Mouse (Mus musculus) monocyte, adult 59 days (primary cell): ENCODE measurements around the gene Pik3r6. TPM values are rescaled to one million over a fixed set of nuclear protein-coding genes. Genes with fewer than 3 reads are reported as not detected.

Experiments
- total RNA-seq, 2 experiments: library from RNA; stranded (reverse); gene quantifications; one replicate each; pipeline ENCODE4 v1.2.4; 2023

The Pik3r6 gene
- total RNA-seq = 10 to 100 TPM; 53.4 to 71.8 TPM

DNA sequence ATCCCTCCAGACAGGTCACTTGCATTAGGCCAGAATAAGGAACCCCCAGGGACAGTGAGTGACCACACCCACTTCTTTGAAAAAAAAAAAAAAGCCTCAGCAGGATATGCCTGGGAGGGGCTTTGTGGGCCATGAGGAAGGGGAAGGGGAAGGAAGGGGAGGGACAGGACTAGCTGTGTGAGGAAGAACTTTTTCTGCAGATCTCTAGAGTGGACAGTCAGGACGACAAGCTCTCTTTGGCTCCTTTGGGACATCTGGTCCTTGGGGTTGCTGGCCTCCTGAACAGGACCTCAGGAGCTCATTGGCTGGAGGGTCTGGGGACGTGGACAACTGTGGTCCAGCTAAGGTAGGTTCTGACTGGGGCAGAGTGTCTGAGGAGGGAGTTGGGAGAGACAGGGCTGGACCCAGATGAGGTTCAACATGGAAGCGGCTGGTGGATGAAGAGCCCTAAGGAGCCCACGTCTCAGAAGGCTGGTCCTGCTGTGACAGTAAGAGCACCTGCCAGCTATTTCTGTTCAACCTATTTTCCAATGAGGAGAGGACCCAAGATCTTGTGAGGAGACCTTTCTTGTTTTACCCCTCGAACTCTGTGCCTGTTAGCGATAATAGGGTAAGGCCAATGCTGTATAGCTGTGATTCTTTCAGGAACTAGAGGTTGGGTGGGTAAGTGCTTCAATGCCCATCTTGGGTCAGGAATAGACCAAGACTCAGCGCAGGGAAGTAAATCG is at the start of gene Pik3r6:
Gene Pik3r6 (plus strand): TSS at position 118 of the 728 bp plus-strand sequence.

DNA sequence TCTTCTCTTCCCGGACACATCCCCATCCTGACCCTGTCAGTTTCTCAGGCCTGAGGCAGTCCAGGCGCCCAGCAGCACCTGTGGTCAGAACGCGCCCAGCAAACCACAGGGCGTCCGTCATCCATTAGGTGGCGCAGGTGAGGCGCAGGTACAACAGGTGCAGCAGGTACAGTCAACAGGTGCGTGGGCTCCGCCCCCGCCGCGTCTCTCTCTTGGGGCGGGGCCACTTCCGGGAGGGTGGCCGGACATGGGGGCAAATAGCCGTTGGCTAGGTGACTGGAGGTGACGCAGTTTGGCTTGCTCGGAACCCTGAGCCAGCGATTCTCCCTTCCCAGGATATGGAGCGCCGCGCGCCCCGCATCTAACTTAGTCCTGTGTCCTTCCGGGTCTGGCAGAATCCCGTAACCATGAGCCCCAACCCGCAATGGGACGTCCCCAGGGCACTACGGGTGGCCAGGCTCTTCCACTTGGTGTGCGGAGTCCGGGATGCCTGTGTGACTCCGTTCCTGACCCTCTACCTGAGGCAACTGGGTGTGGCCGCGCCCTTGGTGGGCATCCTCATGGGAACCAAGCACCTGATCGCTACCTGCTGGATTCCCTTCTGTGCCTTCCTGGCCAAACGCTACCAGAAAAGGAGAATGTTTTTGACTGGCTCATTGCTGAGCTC is 53.2 kb downstream of the Pik3r6 start, which contains the start of gene Mfsd6l:
Gene Mfsd6l (plus strand): TSS at position 269 of the 667 bp plus-strand sequence.

DNA sequence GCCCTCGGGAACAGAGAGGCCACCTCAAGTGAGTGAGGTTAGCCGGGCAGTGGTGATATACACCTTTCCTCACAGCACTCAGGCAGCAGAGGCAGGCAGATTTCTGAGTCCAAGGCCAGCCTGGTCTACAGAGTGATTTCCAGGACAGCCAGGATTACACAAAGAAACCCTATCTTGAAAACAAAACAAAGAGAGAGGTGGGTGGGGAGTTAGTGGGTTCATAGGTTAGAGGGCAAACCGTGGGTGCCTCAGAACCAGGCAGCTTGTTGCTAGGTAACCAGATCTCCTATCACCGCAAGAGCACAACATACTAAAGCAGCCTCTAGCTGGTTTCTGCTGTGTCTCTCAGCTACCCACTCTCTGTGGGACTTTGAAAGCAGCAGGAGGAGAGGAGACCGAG is 83.9 kb downstream of the Pik3r6 start, which contains the start of gene Ccdc42:
Gene Ccdc42 (plus strand): TSS at position 301 of the 400 bp plus-strand sequence.

Other genes starting within 250 kb of the Pik3r6 start
- gene Ntn1, start 102.2 kb upstream of the Pik3r6 start, total RNA-seq = not detected
- gene Pik3r5, start 70.9 kb upstream of the Pik3r6 start, total RNA-seq = 100 to 1,000 TPM; 154 to 174 TPM
- 1 to 10 TPM; 4.1 to 4.3 TPM for gene Mfsd6l, start 53.2 kb downstream of the Pik3r6 start, total RNA-seq
- gene Ccdc42, start 84.0 kb downstream of the Pik3r6 start, total RNA-seq = not detected
- gene Myh10, start 188.5 kb downstream of the Pik3r6 start, total RNA-seq = 1 to 10 TPM; 1.3 to 1.9 TPM